Mouse (Mus musculus) liver, embryonic 11.5 days (tissue): ENCODE results near the gene Aimp1. TPM values are rescaled to one million over a fixed set of nuclear protein-coding genes. Genes with fewer than 3 reads are reported as not detected.
A peak's percentile ranks its signal among the peaks of the same experiment; 100 is the strongest.

Experiments
- ATAC-seq: fragments of 200-750 bp; cut with Nextera tagmentation; replicated peaks from 2 replicates; pipeline ENCODE4 v1.8.0; 2017; ENCODE audit warnings: moderate number of reproducible peaks, mild to moderate bottlenecking, moderate TSS enrichment, moderate library complexity; ENCODE audit not compliant: low FRiP score
- DNase-seq: peaks from one replicate; pipeline ENCODE4 v3.0.0-alpha.2; 2017; ENCODE audit warnings: low spot score
- H3K27ac ChIP-seq: fragments of 300-500 bp; sonication (generic); 2 replicates; pipeline ENCODE4 v1.5.1; 2014; ENCODE audit warnings: mild to moderate bottlenecking, low read depth, low read length, control low read depth
- H3K27me3 ChIP-seq: fragments of 300-500 bp; sonication (generic); replicated peaks from 2 replicates; pipeline ENCODE4 v1.6.1; 2014; ENCODE audit warnings: low read length, mixed read lengths; ENCODE audit not compliant: control insufficient read depth, insufficient read depth
- H3K36me3 ChIP-seq: fragments of 300-500 bp; sonication (generic); 2 replicates; pipeline ENCODE4 v1.6.1; 2014; ENCODE audit warnings: mild to moderate bottlenecking, low read length, moderate library complexity, mixed read lengths; ENCODE audit not compliant: control insufficient read depth, insufficient read depth
- H3K4me1 ChIP-seq: fragments of 300-500 bp; sonication (generic); replicated peaks from 2 replicates; pipeline ENCODE4 v1.6.1; 2014; ENCODE audit warnings: low read length, mixed read lengths; ENCODE audit not compliant: control insufficient read depth, insufficient read depth
- H3K4me2 ChIP-seq: fragments of 300-500 bp; sonication (generic); 2 replicates; pipeline ENCODE4 v1.6.1; 2014; ENCODE audit warnings: mild to moderate bottlenecking, control low read depth, moderate library complexity
- H3K4me3 ChIP-seq: fragments of 300-500 bp; sonication (generic); 2 replicates; pipeline ENCODE4 v1.5.1; 2014; ENCODE audit warnings: low read depth, low read length, control low read depth
- H3K9ac ChIP-seq: fragments of 300-500 bp; sonication (generic); 2 replicates; pipeline ENCODE4 v1.6.1; 2014; ENCODE audit warnings: low read depth, low read length, control low read depth
- H3K9me3 ChIP-seq: fragments of 300-500 bp; sonication (generic); 2 replicates; pipeline ENCODE4 v1.6.1; 2016; ENCODE audit warnings: low read length, inconsistent platforms, mixed read lengths; ENCODE audit not compliant: control insufficient read depth
- WGBS: fragments of 180-500 bp; shearing (Covaris S2); extraction: QIAGEN DNeasy Blood & Tissue Kit; methylation state at CpG from one replicate; pipeline ENCODE4 v1.1.7; 2014; 5-methylcytosine and 5-hydroxymethylcytosine counted together
- polyA plus RNA-seq: library from polyadenylated mRNA; unstranded; fragments of >200 nt; fragmentation: Nextera tagmentation; extraction: Ambion mirVana; gene quantifications from 2 replicates; pipeline ENCODE4 v1.2.1, GENCODE M21; 2014

The Aimp1 gene
- polyA plus RNA-seq, 1 experiment from 2014 or later = 92.9 TPM

DNA sequence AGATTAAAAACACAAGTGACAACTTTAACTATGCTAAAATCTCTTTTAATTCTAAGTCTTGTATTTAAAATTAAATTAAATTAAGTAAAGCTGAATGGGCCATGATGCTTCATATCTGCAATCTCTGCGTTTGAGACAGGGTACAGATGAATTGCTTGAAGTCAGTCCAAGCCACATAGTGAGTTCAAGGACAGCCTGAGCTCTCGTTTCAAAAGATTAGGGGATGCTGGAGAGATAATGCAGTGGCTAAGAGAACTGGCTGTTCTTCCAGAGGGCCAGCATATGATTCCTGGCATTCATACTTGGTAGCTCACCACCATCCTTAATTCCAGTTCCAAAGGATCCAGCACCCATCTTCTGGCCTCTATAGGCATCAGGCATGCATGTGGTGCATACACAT lies 50.9 kb downstream of the Aimp1 start:
- Histone ChIP-seq H3K4me2 (no peak overlapping the region), H3K36me3 (no peaks in the 10 kb centered on the region), H3K9me3 (no peaks in the 10 kb centered on the region), H3K9ac (no peak overlapping the region), H3K27me3 (no peaks in the 10 kb centered on the region), H3K27ac (no peak overlapping the region), H3K4me1 (no peaks in the 10 kb centered on the region), H3K4me3 (no peak overlapping the region)
- DNase-seq = no peak
- ATAC-seq = no peak
- 52% methylated on average over 2 of the region's 2 CpGs for WGBS

DNA sequence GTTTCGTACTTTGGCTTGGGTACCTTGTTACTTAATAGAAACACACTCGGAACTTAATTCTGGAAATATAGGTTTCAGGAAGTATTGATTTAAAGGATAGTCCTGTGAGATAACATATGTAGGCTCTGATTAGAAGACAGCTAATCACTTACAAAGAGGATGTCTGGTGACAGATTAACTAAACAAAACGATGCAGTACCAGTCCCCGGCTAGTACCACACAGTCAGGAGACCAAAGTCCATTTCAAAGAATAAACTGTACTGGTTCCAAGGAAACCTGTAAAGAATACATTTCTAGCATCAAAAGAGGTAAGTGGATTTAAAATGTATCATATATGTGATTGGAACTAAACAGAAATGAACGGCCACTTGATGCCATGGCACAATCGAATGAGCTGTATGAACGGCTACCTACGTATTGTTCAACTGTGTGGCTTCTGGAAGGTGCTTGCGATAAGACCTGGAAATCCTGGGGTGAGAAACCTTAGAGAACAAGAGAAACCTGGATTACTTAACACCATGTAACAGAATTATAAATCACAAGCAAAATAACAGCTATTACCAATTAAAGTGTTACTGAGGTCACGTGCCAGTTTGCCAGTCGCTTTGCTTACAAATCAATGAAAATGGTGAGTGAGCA lies 54.5 kb downstream of the Aimp1 start, which contains the start of gene Gimd1:
TSS of gene Gimd1 (plus strand) at position 220 of the 639 bp plus-strand sequence.
- Histone ChIP-seq H3K4me2 (no peak within 1 kb of the TSS), H3K4me3 (no peak within 1 kb of the TSS), H3K27me3 (no peaks in the 10 kb centered on the region)

DNA sequence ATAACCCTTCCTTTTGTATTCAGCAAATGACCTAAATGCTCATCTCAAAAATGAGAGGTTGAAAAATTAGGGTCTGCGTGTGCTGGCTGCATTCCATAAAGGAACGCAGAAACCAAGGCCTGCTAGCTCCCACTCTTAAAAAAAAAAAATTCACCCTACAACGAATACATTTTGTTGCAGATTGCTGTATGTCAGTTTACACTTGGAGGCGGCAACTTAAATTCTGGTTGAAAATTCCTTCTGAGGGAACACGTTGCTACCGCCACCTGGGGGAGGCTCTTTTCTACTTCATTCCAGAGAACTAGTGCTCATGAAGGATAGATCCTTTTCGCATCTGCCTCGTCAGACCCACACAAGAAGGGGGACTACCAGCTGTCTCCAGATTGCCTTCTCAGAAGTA lies 55.4 kb downstream of the Aimp1 start:
- no peak overlapping the region for H3K27ac ChIP-seq
- H3K4me1 ChIP-seq = no peaks in the 10 kb centered on the region
- H3K9me3 ChIP-seq = no peaks in the 10 kb centered on the region
- H3K36me3 ChIP-seq = no peaks in the 10 kb centered on the region
- 46% methylated on average over 8 of the region's 8 CpGs for WGBS
- no peak for DNase-seq
- H3K4me2 ChIP-seq = no peak overlapping the region
- no peak overlapping the region for H3K9ac ChIP-seq
- no peak overlapping the region for H3K4me3 ChIP-seq
- no peaks in the 10 kb centered on the region for H3K27me3 ChIP-seq
- no peak for ATAC-seq

More for the DNA sequence above, 54.5 kb downstream of the Aimp1 start, which contains the start of gene Gimd1:
- no peak for DNase-seq
- Histone ChIP-seq H3K27ac (no peak within 1 kb of the TSS), H3K9me3 (no peaks in the 10 kb centered on the region), H3K36me3 (no peaks in the 10 kb centered on the region), H3K9ac (no peak within 1 kb of the TSS), H3K4me1 (no peaks in the 10 kb centered on the region)
- peak; percentile 67; the same call in 1 of the 2 replicates for ATAC-seq
- WGBS = 79% methylated on average over 11 of the region's 11 CpGs

Other genes with a start within 250 kb of the Aimp1 start
- gene Gimd1, start 54.5 kb downstream of the Aimp1 start, polyA plus RNA-seq = 19.1 and 21.0 TPM in 2 replicates
- gene Tbck, start 226 bp downstream of the Aimp1 start, polyA plus RNA-seq = 12.8 and 13.1 TPM in 2 replicates